36 mouse cellular contexts compared by ENCODE assay signal in genomic region chr7:55809967-55810366, GRCm38 (mm10). TPM values are rescaled to one million over a fixed set of nuclear protein-coding genes. Genes with fewer than 3 reads are reported as not detected.
"Had no signal": no experiment of that assay in that cellular context is flagged by ENCODE, and none has a peak within 500 bp of the region (broad histone marks: within the 10 kb centered on the region; RNA-seq: fewer than 3 reads in every experiment).

No protein-coding gene starts in this region.

- H3K27me3 ChIP-seq: heart, embryonic 12.5 days; heart, embryonic 13.5 days; heart, embryonic 15.5 days; hindbrain, embryonic 12.5 days; hindbrain, embryonic 13.5 days; hindbrain, embryonic 15.5 days; kidney, embryonic 15.5 days had no signal

- H3K4me1 ChIP-seq: heart, embryonic 12.5 days; heart, embryonic 15.5 days; hindbrain, embryonic 10.5 days; hindbrain, embryonic 12.5 days; hindbrain, embryonic 13.5 days; hindbrain, embryonic 15.5 days; kidney, embryonic 15.5 days had no signal

- H3K4me2 ChIP-seq: heart, embryonic 11.5 days; heart, embryonic 12.5 days; heart, embryonic 13.5 days; heart, embryonic 15.5 days; hindbrain, embryonic 12.5 days; hindbrain, embryonic 13.5 days; hindbrain, embryonic 14.5 days; hindbrain, embryonic 15.5 days; kidney, embryonic 15.5 days had no signal

- H3K27ac ChIP-seq: heart, embryonic 13.5 days; heart, embryonic 15.5 days; hindbrain, embryonic 10.5 days; hindbrain, embryonic 12.5 days; hindbrain, embryonic 13.5 days; hindbrain, embryonic 14.5 days; hindbrain, embryonic 15.5 days; hindbrain, postnatal 0 days; kidney, embryonic 15.5 days; kidney, postnatal 0 days; layer of hippocampus, adult 2 months; left cerebral cortex, adult 2 months had no signal

- H3K9ac ChIP-seq: heart, embryonic 12.5 days; heart, embryonic 13.5 days; heart, embryonic 15.5 days; hindbrain, embryonic 12.5 days; hindbrain, embryonic 13.5 days; hindbrain, embryonic 14.5 days; hindbrain, embryonic 15.5 days; kidney, embryonic 15.5 days had no signal

- H3K9me3 ChIP-seq: heart, embryonic 12.5 days; heart, embryonic 13.5 days; heart, embryonic 15.5 days; hindbrain, embryonic 10.5 days; hindbrain, embryonic 12.5 days; hindbrain, embryonic 13.5 days; hindbrain, embryonic 15.5 days; kidney, embryonic 15.5 days had no signal

- H3K4me3 ChIP-seq: heart, embryonic 12.5 days; heart, embryonic 13.5 days; heart, embryonic 15.5 days; hindbrain, embryonic 10.5 days; hindbrain, embryonic 12.5 days; hindbrain, embryonic 13.5 days; hindbrain, embryonic 15.5 days; kidney, embryonic 15.5 days; layer of hippocampus, adult 2 months; left cerebral cortex, adult 2 months had no signal

- ATAC-seq: hindbrain, embryonic 16.5 days; hindbrain, postnatal 0 days; inflammation-experienced regulatory T-cells, adult 6 months; intestine, embryonic 16.5 days; intestine, postnatal 0 days had no signal

- DNase-seq: heart, postnatal 10 days; heart, postnatal 14 days; heart, postnatal 36 days; heart, postnatal 4 days; kidney, adult 11 months; kidney, adult 18-20 months; kidney, adult 2 months; kidney, adult 8-10 months; kidney, adult 9 months; kidney, postnatal 10 days; kidney, postnatal 14 days; kidney, postnatal 25 days; kidney, postnatal 36 days; kidney, postnatal 4 days; layer of hippocampus, adult 9-11 months; layer of hippocampus, postnatal 36 days had no signal

RNA-seq across cellular contexts. Expression of gene Siglech, which starts 42.0 kb away (rescaled TPM):
- total RNA-seq: heart, postnatal 10 days; heart, postnatal 4 days; hematopoietic stem cell, adult 5-6 weeks had no signal
- polyA plus RNA-seq: heart, postnatal 0 days had no signal
